Mouse (Mus musculus) E14TG2a.4 (cell line): ENCODE data around the gene Dhrs2.

ENCODE experiments used
- CTCF ChIP-seq: conservative IDR thresholded peaks from 2 replicates; pipeline ENCODE4 v1.5.1; 2014; ENCODE audit warnings: low read length
- NANOG ChIP-seq: IDR thresholded peaks from 2 replicates; pipeline ENCODE4 v1.6.1; 2014; ENCODE audit warnings: borderline replicate concordance, low read length, mixed read lengths

DNA sequence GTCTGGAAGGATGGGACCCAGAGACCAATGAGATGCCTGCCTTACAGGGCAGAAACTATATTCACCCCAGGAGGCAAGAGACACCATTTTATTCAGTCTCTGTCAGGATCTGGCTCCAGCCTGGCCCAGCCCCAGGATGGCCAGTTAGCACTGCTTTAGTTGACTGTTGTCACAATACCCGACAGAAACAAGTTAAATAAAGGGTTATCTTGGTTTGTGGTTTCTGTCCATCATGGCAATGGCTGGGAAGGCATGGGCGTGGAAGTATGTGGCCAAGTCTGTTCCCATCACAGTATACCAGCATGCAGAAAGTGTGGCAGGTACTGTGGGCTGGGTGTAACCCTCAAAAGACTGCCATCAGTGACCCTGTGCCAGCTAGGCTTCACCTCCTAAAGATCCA is 14.9 kb downstream of the Dhrs2 start:
- TF ChIP-seq CTCF (no peak), NANOG (no peak)
